Mouse (Mus musculus): ENCODE data around the gene Phf24.
A peak's percentile ranks its signal among the peaks of the same experiment; 100 is the strongest.

Gene Phf24

GRCm38 (mm10) chr4:42915311-42915710 lies 1.1 kb upstream of the Phf24 start:
- DNase-seq, result no peak

DNA sequence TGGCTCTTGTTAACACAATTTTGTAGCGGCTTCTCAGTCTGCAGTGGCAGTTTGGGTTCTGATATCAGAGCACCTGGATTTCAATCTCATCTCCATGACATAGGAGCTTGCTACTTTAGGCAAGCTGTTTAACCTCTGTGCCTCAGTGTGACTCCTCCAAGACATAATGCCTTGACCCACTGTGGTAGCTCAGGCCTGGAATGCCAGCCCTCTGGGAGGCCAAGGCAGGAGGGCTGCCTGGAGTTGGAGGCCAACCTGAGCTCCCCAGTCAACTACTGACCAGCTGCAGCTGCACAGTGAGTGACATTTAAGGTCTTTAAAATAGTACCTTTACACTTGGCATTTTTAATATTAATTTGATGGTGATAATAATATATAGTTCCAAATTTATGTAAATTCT lies 494 bp upstream of the Phf24 start:
- DNase-seq, result no peak

- peak; percentile 36 to 41 for DNase-seq
Observed at GRCm38 (mm10) chr4:42917402-42917774, 928 bp downstream of the Phf24 start.

DNA sequence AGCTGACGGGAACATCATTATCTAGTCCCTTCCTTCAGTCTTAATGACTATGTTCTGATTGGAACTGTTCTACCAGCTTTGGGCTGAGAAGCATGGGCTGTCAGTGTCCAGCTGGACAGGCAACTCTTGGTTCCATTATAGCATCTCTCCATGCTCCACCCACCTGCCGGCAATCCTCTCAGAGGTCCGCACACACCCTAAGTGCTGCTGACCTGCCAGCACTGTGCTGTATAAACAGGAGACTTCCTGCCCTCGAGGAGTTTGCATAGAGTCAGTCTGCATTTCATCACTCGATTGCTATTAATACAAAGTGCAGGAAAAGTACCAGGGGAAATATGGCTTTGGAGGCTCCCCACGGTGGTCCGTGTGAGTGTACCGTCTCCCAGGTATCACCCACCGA lies 4.3 kb downstream of the Phf24 start:
- no peak for DNase-seq

GRCm38 (mm10) chr4:42921536-42921935 lies 5.1 kb downstream of the Phf24 start:
- DNase-seq, result no peak

- no peak for DNase-seq
Observed at GRCm38 (mm10) chr4:42922056-42922455, 5.6 kb downstream of the Phf24 start.

DNA sequence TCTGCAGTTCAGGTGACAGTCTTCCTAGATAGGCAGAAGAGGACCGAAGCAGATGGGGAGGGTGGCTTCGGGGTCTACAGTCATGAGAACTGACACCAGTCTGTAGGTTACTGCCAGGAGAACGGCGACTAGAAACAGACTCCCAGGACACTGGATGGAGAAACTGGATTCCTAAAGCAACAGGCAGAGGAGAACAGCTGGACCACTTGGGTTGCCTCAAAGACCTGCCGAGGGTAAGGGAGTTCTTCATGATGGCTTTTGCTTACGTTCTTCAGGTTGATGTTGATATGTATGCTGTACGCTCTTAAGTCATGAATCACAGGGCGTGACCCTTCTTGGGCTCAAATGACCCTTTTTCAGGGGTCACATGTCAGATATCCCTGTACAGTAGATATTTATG lies 6.0 kb downstream of the Phf24 start:
- DNase-seq, result no peak

DNA sequence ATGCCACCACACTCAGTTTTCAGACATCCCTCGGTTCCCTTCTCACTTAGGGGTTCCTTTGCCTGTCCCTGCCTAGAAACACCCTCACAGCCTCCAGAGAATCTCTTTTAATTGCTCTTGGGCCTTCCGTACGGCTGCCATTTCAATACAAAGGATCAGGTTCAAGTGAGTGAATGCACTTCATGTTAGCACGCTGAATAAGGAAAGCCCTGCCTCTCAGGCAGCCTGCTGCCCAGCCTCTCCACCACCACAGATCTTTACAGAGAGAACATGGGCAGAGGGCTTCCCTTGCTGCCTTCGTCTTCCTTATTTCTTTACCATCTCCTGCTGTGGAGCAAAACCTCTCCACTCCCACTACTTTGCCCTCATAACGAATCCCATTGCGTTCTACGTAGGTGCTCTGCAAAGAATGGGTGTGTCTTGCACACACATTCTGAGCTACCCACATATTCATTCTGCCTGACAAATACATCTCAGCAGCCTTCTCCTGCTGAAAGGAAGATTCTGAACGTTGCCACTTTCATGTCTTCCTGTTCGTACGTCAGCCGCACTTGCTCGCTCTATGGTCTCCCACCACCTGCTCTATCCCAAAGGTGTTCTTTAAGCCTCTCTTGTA lies 7.7 kb downstream of the Phf24 start:
- DNase-seq, result no peak

- no peak for DNase-seq
Observed at GRCm38 (mm10) chr4:42928209-42928608, 11.7 kb downstream of the Phf24 start.

DNA sequence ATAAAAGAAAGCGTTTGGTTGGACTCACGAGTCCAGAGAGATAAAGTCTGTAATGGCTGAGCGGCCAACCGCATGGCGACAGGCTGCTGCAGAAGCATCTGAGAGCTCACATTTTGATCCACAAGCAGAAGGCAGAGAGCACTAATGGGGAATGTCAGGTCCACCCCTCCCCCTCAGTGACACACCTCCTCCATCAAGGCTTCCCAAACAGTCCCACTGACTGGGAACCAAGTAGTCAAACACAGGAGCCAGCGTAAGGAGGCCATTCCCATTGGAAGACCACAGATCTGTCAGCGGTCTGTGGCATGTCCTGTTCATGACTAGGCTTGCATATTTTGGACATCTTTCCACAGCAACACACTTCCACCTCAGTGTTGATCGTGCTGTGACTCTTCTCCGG lies 12.5 kb downstream of the Phf24 start:
- DNase-seq, result no peak

GRCm38 (mm10) chr4:42932229-42932969 lies 15.9 kb downstream of the Phf24 start:
- DNase-seq, result peak in 1 of 2 experiments; percentile 0

- peak; percentile 75 to 79 for DNase-seq
Observed at GRCm38 (mm10) chr4:42933630-42934029, 17.2 kb downstream of the Phf24 start.

DNA sequence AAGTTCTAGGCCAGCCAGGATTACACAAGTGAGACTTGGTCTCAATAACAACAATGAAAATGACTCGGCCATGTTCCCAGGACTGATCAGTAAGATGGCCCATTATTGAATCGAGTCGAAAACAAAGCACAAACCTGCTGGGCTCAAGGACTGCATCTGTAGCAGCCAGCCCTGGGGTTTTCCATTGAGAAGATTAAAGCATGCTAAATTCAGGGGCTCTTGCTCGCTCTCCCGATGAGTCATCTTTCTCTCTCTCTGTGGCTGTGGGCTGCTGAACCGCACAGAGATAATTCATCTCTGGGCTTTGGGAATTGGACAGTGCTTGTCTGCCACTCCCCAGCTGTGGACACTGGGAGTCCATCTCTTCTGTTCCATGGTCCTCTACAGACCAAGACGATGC lies 24.9 kb downstream of the Phf24 start:
- no peak for DNase-seq

DNA sequence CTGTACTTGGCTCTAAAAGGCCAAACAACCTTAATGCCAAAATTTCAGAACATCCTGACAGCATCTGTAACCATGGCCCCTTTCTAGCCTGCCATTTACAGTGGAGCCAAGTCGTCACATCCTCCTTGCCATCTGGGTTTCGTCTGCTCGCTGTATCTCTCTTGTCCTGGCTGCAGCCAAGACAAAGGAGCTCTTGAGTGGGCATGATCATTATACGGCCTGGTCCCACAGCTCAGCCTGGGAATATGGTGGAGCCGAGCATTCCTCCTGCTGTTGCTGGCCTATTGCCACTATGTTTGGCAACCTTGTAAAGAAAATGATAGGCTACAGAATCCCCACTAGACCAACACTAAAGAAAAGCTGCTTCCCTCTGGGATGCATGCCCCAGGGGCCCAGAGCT lies 26.9 kb downstream of the Phf24 start:
- DNase-seq, result peak; percentile 54 to 58

DNA sequence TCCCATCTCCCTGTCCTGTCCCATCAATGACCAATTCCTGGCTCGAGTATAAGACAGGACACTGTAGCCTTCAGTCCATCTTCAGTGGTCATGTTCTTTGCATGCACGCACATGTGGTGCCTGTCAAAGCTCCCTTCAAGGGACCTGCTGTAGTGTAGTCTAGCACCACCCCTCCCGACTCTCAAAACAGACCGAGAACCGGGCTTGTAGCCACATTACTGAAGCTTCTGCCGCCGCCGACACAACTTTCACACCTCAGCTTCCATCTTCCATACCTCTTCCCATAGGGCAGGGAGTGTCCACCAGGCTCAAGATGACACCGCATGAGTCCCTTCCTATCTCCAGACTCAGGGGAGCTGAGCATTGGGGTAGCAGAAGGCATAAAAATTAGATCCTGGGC lies 27.7 kb downstream of the Phf24 start:
- DNase-seq, result no peak

- DNase-seq, result peak in 1 of 2 experiments; percentile 19
Observed at GRCm38 (mm10) chr4:42945043-42945442, 28.6 kb downstream of the Phf24 start.

GRCm38 (mm10) chr4:42945445-42945844 lies 29.0 kb downstream of the Phf24 start:
- DNase-seq, result no peak

GRCm38 (mm10) chr4:42945952-42946351 lies 29.5 kb downstream of the Phf24 start:
- DNase-seq, result peak; percentile 83 to 88

GRCm38 (mm10) chr4:42946733-42947290 lies 30.4 kb downstream of the Phf24 start:
- DNase-seq, result peak; percentile 93 to 95

- DNase-seq, result peak; percentile 45 to 49
Observed at GRCm38 (mm10) chr4:42948527-42948926, 32.1 kb downstream of the Phf24 start.

GRCm38 (mm10) chr4:42949051-42949675 lies 32.7 kb downstream of the Phf24 start:
- DNase-seq, result no peak

DNA sequence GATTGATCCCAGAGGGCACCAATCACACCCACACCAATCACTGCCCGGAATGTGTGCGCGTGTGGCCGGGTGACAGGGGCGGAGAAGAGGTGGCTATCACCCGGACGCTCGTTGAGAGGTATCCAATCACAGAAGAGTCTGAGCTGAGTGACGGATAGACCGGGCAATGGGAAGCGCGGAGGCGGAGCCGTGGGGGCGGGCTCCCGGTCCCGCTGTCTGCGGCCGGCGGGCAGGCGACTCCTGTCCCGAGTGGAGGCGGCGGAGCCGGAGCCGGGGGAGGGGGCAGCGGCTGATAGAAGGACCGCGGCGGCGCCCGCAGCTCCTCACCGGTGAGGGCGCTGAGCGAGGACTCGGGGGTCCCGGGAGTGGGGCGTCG lies 33.2 kb downstream of the Phf24 start, which contains the start of gene Dnajb5:
TSS of gene Dnajb5 (plus strand) at position 139 of the 376 bp plus-strand sequence.
- DNase-seq, result peak; percentile 98

DNA sequence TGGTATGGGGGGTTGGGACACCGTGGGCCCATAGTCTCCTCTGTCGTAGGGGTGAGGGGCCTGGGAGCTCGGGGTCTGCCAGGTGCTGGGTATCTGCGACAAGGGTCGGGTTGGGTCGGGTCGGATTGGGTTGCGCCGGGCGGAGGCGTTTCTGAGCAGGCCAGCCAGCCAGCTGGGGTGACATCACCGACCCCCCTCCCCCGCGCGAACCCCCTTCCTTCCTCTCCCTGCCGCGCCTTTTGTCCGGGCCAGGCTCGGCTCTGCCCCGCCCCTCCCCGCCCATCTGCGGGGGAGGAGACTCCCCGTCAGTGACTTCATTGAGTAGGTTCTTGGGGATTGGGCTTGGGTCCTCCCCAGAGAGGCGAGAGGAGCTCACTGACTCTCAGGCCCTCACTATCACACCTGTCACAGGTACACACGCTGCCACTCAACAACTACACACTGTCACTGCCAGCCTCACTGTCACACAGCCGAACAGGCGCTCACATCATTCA lies 33.7 kb downstream of the Phf24 start:
- DNase-seq, result peak; percentile 94 to 95

Data from cerebellum, postnatal 10 days (tissue).